Mouse (Mus musculus) layer of hippocampus, adult 9-10 months (tissue): ENCODE measurements at regions not wholly inside any gene's neighbourhood (a gene's known extent, or its start where the extent isn't known, plus 50 kb on each side); places are given as distances from the start of the nearest gene placed in this dataset.

Source experiments
- DNase-seq: peaks from one replicate; pipeline ENCODE4 v3.0.0; 2022; ENCODE audit warnings: low spot score

- no peak for DNase-seq
These were observed 198.7 kb upstream of the Tnp1 start for GRCm38 (mm10) chr1:73214305-73214946.

GRCm38 (mm10) chr1:73207421-73207820 lies 191.7 kb upstream of the Tnp1 start:
- DNase-seq = no peak

GRCm38 (mm10) chr1:73205788-73206187 lies 190.1 kb upstream of the Tnp1 start:
- DNase-seq = no peak

GRCm38 (mm10) chr1:73200112-73200511 lies 184.4 kb upstream of the Tnp1 start:
- no peak for DNase-seq

- DNase-seq = no peak
These were observed 175.1 kb upstream of the Tnp1 start for GRCm38 (mm10) chr1:73190832-73191231.

GRCm38 (mm10) chr1:73188796-73189195 lies 173.1 kb upstream of the Tnp1 start:
- DNase-seq = no peak

- no peak for DNase-seq
These were observed 168.8 kb upstream of the Tnp1 start for GRCm38 (mm10) chr1:73184477-73184876.

- DNase-seq = no peak
These were observed 163.1 kb upstream of the Tnp1 start for GRCm38 (mm10) chr1:73178810-73179209.

GRCm38 (mm10) chr1:73177076-73177475 lies 161.4 kb upstream of the Tnp1 start:
- DNase-seq = no peak

- no peak for DNase-seq
These were observed 154.9 kb upstream of the Tnp1 start for GRCm38 (mm10) chr1:73170668-73171008.

- DNase-seq = no peak
These were observed 154.4 kb upstream of the Tnp1 start for GRCm38 (mm10) chr1:73169929-73170667.

GRCm38 (mm10) chr1:73169077-73169869 lies 153.6 kb upstream of the Tnp1 start:
- DNase-seq = no peak

GRCm38 (mm10) chr1:73160199-73160598 lies 144.5 kb upstream of the Tnp1 start:
- DNase-seq = no peak

- DNase-seq = no peak
These were observed 143.8 kb upstream of the Tnp1 start for GRCm38 (mm10) chr1:73159405-73159976.

- no peak for DNase-seq
These were observed 137.9 kb upstream of the Tnp1 start for GRCm38 (mm10) chr1:73153438-73154097.

GRCm38 (mm10) chr1:73149926-73150325 lies 134.2 kb upstream of the Tnp1 start:
- no peak for DNase-seq

- no peak for DNase-seq
These were observed 127.1 kb upstream of the Tnp1 start for GRCm38 (mm10) chr1:73142845-73143244.

- no peak for DNase-seq
These were observed 125.0 kb upstream of the Tnp1 start for GRCm38 (mm10) chr1:73140557-73141345.

GRCm38 (mm10) chr1:73130215-73130861 lies 114.6 kb upstream of the Tnp1 start:
- DNase-seq = no peak

- no peak for DNase-seq
These were observed 107.3 kb upstream of the Tnp1 start for GRCm38 (mm10) chr1:73123012-73123411.

- no peak for DNase-seq
These were observed 103.0 kb upstream of the Tnp1 start for GRCm38 (mm10) chr1:73118661-73119060.
